Mouse (Mus musculus) leukemia stem cell, adult 10-12 weeks (primary cell): ENCODE results near the gene Rasal1. TPM values are rescaled to one million over a fixed set of nuclear protein-coding genes. Genes with fewer than 3 reads are reported as not detected.

Source experiments
- polyA plus RNA-seq: library from polyadenylated mRNA; stranded (reverse); fragments of >175 nt; gene quantifications from 2 replicates; pipeline ENCODE4 v1.2.3, GENCODE M21; 2012; ENCODE audit warnings: low replicate concordance

The Rasal1 gene
- 3.4 and 6.9 TPM in 2 replicates for polyA plus RNA-seq

GRCm38 (mm10) chr5:120648569-120649373 is at the start of gene Rasal1:
Gene Rasal1 (plus strand): TSS chr5:120648812.

DNA sequence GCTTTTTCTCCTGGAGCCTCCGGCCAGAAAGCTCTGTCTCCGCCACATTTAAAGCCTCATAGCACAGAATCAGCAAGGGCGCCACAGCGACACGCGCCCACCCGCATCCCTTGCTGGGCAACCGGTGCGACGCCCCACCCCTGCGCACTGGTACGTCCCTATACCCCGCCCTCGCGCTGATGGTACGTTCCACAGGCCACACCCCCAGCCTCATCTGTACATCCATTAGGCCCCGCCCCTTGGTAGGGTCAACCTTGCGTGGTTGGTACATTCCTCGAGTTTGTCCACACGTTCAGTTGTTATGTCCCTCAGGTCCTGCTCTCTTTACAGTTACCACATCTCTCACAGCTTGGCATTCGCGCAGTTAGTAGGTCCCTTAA is 36.2 kb upstream of the Rasal1 start, which contains the start of the genes Rita1 and Ddx54:
Rita1 (minus strand) TSS at position 148 of the 380 bp plus-strand sequence.
Ddx54 (plus strand) TSS at position 298 of the 380 bp plus-strand sequence.

GRCm38 (mm10) chr5:120634131-120634530 is 14.5 kb upstream of the Rasal1 start, which contains the start of gene Cfap73:
Gene Cfap73 (minus strand): TSS chr5:120634235.

GRCm38 (mm10) chr5:120711827-120712226 is 63.2 kb downstream of the Rasal1 start, which contains the start of gene Dtx1:
Gene Dtx1 (minus strand): TSS chr5:120711927.

Other genes starting within 250 kb of the Rasal1 start
- not detected in 2 replicates for gene Lhx5, start 217.1 kb upstream of the Rasal1 start, polyA plus RNA-seq
- gene Sdsl, start 176.0 kb upstream of the Rasal1 start, polyA plus RNA-seq = 18.3 and 45.4 TPM in 2 replicates
- gene Sds, start 172.3 kb upstream of the Rasal1 start, polyA plus RNA-seq = not detected in 2 replicates
- gene Plbd2, start 145.2 kb upstream of the Rasal1 start, polyA plus RNA-seq = 21.4 and 30.7 TPM in 2 replicates
- gene Slc8b1, start 137.6 kb upstream of the Rasal1 start, polyA plus RNA-seq = 2.8 and 10.1 TPM in 2 replicates
- gene Tpcn1, start 60.1 kb upstream of the Rasal1 start, polyA plus RNA-seq = 160 and 210 TPM in 2 replicates
- 10.6 and 18.2 TPM in 2 replicates for gene Iqcd, start 59.8 kb upstream of the Rasal1 start, polyA plus RNA-seq
- 57.8 and 64.1 TPM in 2 replicates for gene Rita1, start 36.2 kb upstream of the Rasal1 start, polyA plus RNA-seq
- gene Ddx54, start 36.1 kb upstream of the Rasal1 start, polyA plus RNA-seq = 65.7 and 84.8 TPM in 2 replicates
- gene Cfap73, start 14.6 kb upstream of the Rasal1 start, polyA plus RNA-seq = not detected in 2 replicates
- gene Dtx1, start 63.1 kb downstream of the Rasal1 start, polyA plus RNA-seq = 50.3 and 77.0 TPM in 2 replicates
- gene Oas2, start 101.0 kb downstream of the Rasal1 start, polyA plus RNA-seq = 0.30 and 0.63 TPM in 2 replicates
- 7.4 and 33.3 TPM in 2 replicates for gene Oas3, start 128.8 kb downstream of the Rasal1 start, polyA plus RNA-seq
- not detected in 2 replicates for gene Oas1e, start 146.7 kb downstream of the Rasal1 start, polyA plus RNA-seq
- 0.10 and 0.30 TPM in 2 replicates for gene Oas1c, start 163.7 kb downstream of the Rasal1 start, polyA plus RNA-seq
- not detected in 2 replicates for gene Oas1f, start 198.6 kb downstream of the Rasal1 start, polyA plus RNA-seq
- gene Oas1h, start 212.6 kb downstream of the Rasal1 start, polyA plus RNA-seq = not detected in 2 replicates
- gene Oas1g, start 238.8 kb downstream of the Rasal1 start, polyA plus RNA-seq = 1.1 and 1.5 TPM in 2 replicates